Mouse (Mus musculus): ENCODE measurements around the gene Rab6b.

DNA sequence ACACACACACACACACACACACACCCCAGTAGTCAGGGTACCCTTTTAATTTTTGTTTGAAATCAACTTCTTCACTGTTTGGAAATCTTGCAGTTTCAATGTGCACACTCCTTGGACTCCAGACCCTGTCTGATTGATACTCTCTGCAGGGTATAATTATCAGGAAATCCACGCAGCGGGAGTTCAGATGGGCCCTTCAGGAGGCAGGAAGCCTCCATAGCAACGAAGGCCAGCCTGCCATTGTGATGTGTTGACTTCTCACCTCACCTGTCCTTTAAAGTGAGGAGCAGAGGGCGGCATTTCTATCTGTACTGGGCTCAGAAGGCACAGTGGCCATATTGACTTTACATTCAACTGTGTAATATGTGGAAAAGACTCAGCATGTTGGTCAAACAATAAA is 73.3 kb downstream of the Rab6b start:
- no peak for TF ChIP-seq CTCF (IDR thresholded peaks at IDR 0.05; ENCODE audit: insufficient read depth, low read length)
- TF ChIP-seq POLR2A (IDR thresholded peaks at IDR 0.05; ENCODE audit: borderline replicate concordance, extremely low read depth, low read depth, low read length), result no peak

Data from lung, adult 2 months (tissue).